13 mouse cellular contexts compared by ENCODE assay signal in the genomic region with DNA sequence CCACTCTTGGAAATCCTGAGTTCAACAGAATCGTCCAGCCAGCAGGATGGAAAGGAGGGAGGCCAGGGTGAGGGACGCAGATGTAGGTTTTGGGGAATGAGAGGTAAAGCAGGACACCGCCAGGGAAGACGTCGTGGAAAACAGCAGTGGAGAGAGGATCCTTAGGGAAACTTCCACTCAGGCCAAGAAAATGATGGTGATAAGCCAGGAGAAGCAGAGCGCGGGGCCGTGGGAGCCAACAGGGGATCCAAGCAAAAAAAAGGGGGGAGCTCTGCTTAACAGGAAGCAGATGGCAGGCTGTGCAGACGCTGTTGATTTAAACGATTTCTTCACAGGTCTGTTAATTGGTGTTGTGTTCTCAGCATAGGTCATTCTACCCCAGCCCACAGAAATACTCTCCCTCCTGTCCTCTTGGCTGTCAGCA. TPM values are rescaled to one million over a fixed set of nuclear protein-coding genes. Genes with fewer than 3 reads are reported as not detected.
A peak's percentile ranks its signal among the peaks of the same experiment; 100 is the strongest.
DNase-seq lines count a peak whose midpoint lies in the region; ATAC-seq and TF ChIP-seq lines count a peak whose summit lies in the region.
"Had no signal": no experiment of that assay in that cellular context is flagged by ENCODE, and none has a peak within 500 bp of the region (broad histone marks: within the 10 kb centered on the region; RNA-seq: fewer than 3 reads in every experiment).

No protein-coding gene starts in this region.

- no peak for ATAC-seq in heart, embryonic 13.5 days (ENCODE audit: extremely low read depth, insufficient number of reproducible peaks, low FRiP score, low TSS enrichment)
- ATAC-seq in hindbrain, embryonic 14.5 days (ENCODE audit: low FRiP score), result no peak
- ATAC-seq: activated CD4-positive, CD25-positive, alpha-beta regulatory T cell, adult 4 months; CD4-positive, CD25-positive, alpha-beta regulatory T cell, adult 4 months; liver, postnatal 0 days had no signal

- no peak overlapping the region for H3K9ac ChIP-seq in heart, embryonic 13.5 days
- no peak overlapping the region for H3K9ac ChIP-seq in hindbrain, embryonic 14.5 days
- H3K9ac ChIP-seq: liver, postnatal 0 days had no signal

- no peak overlapping the region for H3K4me3 ChIP-seq in heart, embryonic 13.5 days
- no peak overlapping the region for H3K4me3 ChIP-seq in thymus, adult 2 months (ENCODE audit: control insufficient read depth, insufficient read depth, low read length)
- H3K4me3 ChIP-seq in hindbrain, embryonic 14.5 days (replicated peaks; ENCODE audit: low read length), result no peak overlapping the region

- peak overlapping the region; percentile 61 for H3K27ac ChIP-seq in heart, embryonic 13.5 days (replicated peaks)
- no peak overlapping the region for H3K27ac ChIP-seq in thymus, adult 2 months (ENCODE audit: control insufficient read depth, insufficient read depth, low read length)
- no peak overlapping the region for H3K27ac ChIP-seq in hindbrain, embryonic 14.5 days

- TF ChIP-seq POLR2A in thymus, adult 2 months (IDR thresholded peaks at IDR 0.05; ENCODE audit: control insufficient read depth, extremely low read depth, insufficient read depth, low read length, poor library complexity), result no peak

- WGBS in heart, embryonic 13.5 days, result 39% methylated on average over 10 of the region's 10 CpGs
- WGBS in thymus, adult 2 months, result 43% methylated on average over 10 of the region's 10 CpGs
- WGBS in hindbrain, embryonic 14.5 days, result 61% methylated on average over 10 of the region's 10 CpGs

- DNase-seq in heart, postnatal 25 days (ENCODE audit: low spot score), result no peak
- peak; percentile 22 for DNase-seq in thymus, postnatal 4 days
- no peak for DNase-seq in thymus, adult 2 months
- peak; percentile 30 for DNase-seq in hindbrain, embryonic 14.5 days (ENCODE audit: low spot score)
- no peak for DNase-seq in right cerebral cortex, postnatal 14 days
- DNase-seq in right cerebral cortex, postnatal 4 days, result no peak
- DNase-seq in spleen, postnatal 36 days (ENCODE audit: low spot score in 2 of 2), result no peak
- DNase-seq: cerebellum, adult 9-11 months; liver, postnatal 0 days had no signal

- no peak for TF ChIP-seq CTCF in thymus, adult 2 months (IDR thresholded peaks at IDR 0.05; ENCODE audit: borderline replicate concordance, control insufficient read depth, extremely low read depth, insufficient read depth, low read length, poor library complexity)

- H3K36me3 ChIP-seq in heart, embryonic 13.5 days, result peaks cover 24% of the 10 kb centered on the region
- H3K36me3 ChIP-seq in thymus, adult 2 months (ENCODE audit: control insufficient read depth, insufficient read depth, low read length), result peaks cover 3% of the 10 kb centered on the region
- H3K36me3 ChIP-seq in hindbrain, embryonic 14.5 days (replicated peaks; ENCODE audit: control insufficient read depth, insufficient read depth), result peaks cover 15% of the 10 kb centered on the region

- intact Hi-C loops in heart, postnatal 25 days (cut with DNase I), result no loop called here

- H3K4me2 ChIP-seq in heart, embryonic 13.5 days, result no peak overlapping the region
- no peak overlapping the region for H3K4me2 ChIP-seq in hindbrain, embryonic 14.5 days (replicated peaks)

- no peaks in the 10 kb centered on the region for H3K27me3 ChIP-seq in heart, embryonic 13.5 days (replicated peaks)
- no peaks in the 10 kb centered on the region for H3K27me3 ChIP-seq in thymus, adult 2 months (ENCODE audit: control insufficient read depth, insufficient read depth, low read length)
- no peaks in the 10 kb centered on the region for H3K27me3 ChIP-seq in hindbrain, embryonic 14.5 days (ENCODE audit: control insufficient read depth, insufficient read depth, low read length)

- H3K9me3 ChIP-seq in heart, embryonic 13.5 days, result no peaks in the 10 kb centered on the region
- no peaks in the 10 kb centered on the region for H3K9me3 ChIP-seq in hindbrain, embryonic 14.5 days (ENCODE audit: control insufficient read depth, low read length)

- H3K4me1 ChIP-seq in heart, embryonic 13.5 days, result peaks cover 42% of the 10 kb centered on the region
- peaks cover 12% of the 10 kb centered on the region for H3K4me1 ChIP-seq in thymus, adult 2 months (replicated peaks; ENCODE audit: control insufficient read depth, insufficient read depth, low read length)
- peaks cover 12% of the 10 kb centered on the region for H3K4me1 ChIP-seq in hindbrain, embryonic 14.5 days (replicated peaks; ENCODE audit: control insufficient read depth, insufficient read depth, low read length)

RNA-seq across cellular contexts. Expression of gene Zc2hc1b, which starts 5.0 kb away (rescaled TPM):
- not detected in 2 replicates for polyA plus RNA-seq in heart, embryonic 13.5 days (2015; fragmentation: Nextera tagmentation; extraction: Ambion mirVana)
- total RNA-seq in heart, postnatal 25 days (2021), result not detected
- not detected in 2 replicates for polyA plus RNA-seq in thymus, adult 2 months (2012; rRNA removed)
- not detected in 2 replicates for polyA plus RNA-seq in hindbrain, embryonic 14.5 days (2014; fragmentation: Nextera tagmentation; extraction: Ambion mirVana)
- polyA plus RNA-seq: activated CD4-positive, CD25-positive, alpha-beta regulatory T cell, adult 4 months; CD4-positive, CD25-positive, alpha-beta regulatory T cell, adult 4 months; liver, postnatal 0 days; neural tube, embryonic 14.5 days had no signal

RNA-seq across cellular contexts. Expression of gene Ltv1, which starts 20.2 kb away (rescaled TPM):
- 47.9 and 52.1 TPM in 2 replicates for polyA plus RNA-seq in heart, embryonic 13.5 days (2015; fragmentation: Nextera tagmentation; extraction: Ambion mirVana)
- total RNA-seq in heart, postnatal 25 days (2021), result 10 to 100 TPM; 22.9 to 25.0 TPM
- polyA plus RNA-seq in thymus, adult 2 months (2012; rRNA removed), result 13.7 and 15.9 TPM in 2 replicates
- 30.5 and 34.9 TPM in 2 replicates for polyA plus RNA-seq in hindbrain, embryonic 14.5 days (2014; fragmentation: Nextera tagmentation; extraction: Ambion mirVana)

Comparison
In these comparisons a context has a peak if more than half of its experiments do, and no peak if none do; other contexts are left out.
1. DNase-seq: peak in thymus, postnatal 4 days (single experiment) and hindbrain, embryonic 14.5 days (single experiment); none in heart, postnatal 25 days (single experiment), thymus, adult 2 months (single experiment), right cerebral cortex, postnatal 14 days (single experiment), right cerebral cortex, postnatal 4 days (single experiment) and spleen, postnatal 36 days (0 of 2).